Mouse (Mus musculus): Measurements from ENCODE around the gene Hus1. TPM values are rescaled to one million over a fixed set of nuclear protein-coding genes. Genes with fewer than 3 reads are reported as not detected.

The Hus1 gene
- total RNA-seq (2023), result 10 to 100 TPM; 17.4 to 22.7 TPM

GRCm38 (mm10) chr11:9010853-9011339, at the start of gene Hus1:
Gene Hus1 (minus strand): TSS chr11:9011191.

GRCm38 (mm10) chr11:9048703-9049060, 37.7 kb upstream of the Hus1 start, which contains the start of gene Sun3:
Gene Sun3 (minus strand): TSS chr11:9048991.

DNA sequence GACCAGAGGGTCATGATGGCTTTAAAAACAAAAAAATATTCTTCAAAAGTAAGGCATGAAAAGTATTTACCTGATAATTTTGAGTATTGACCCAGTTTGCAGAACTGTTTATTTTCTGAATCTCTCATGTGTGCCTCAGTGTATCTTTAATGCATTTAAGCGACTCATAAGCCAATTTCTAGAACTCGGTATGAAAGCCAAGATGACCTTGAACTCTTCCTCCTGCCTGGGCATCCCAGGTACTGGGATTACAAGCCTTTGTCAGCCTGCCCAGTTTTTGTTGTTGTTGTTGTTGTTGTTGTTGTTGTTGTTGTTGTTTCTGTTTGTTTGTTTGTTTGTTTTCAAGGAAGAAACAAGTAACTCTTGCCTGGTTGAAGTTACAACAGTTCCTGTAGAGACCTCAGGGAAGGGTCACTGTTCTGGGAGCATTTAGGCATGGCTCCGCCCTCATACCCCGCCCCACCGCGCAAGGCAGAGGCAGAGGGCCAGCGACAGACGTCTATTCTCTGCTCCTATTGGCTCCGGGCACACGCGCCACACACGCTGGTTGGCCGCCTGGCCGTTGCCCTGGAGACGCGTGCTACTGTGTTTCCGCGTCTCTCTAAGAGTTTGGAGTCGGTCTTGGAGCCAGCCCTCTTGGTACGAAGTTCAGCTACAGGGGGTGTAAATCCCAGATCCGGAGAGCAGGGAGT, 37.2 kb upstream of the Hus1 start, which contains the start of gene Gm11992:
Gm11992 (plus strand) TSS at position 584 of the 692 bp plus-strand sequence.

GRCm38 (mm10) chr11:8973166-8973565, 37.8 kb downstream of the Hus1 start, which contains the start of gene Pkd1l1:
Gene Pkd1l1 (minus strand): TSS chr11:8973266.

Other genes with a start within 250 kb of the Hus1 start
- under 1 TPM; 0.12 to 0.30 TPM for gene Pkd1l1, start 37.9 kb downstream of the Hus1 start, total RNA-seq (2023)
- gene Gm11992, start 37.4 kb upstream of the Hus1 start, total RNA-seq (2023), result under 1 TPM in 1 of 2 experiments, not detected in 1; 0.23 TPM
- gene Sun3, start 37.8 kb upstream of the Hus1 start, total RNA-seq (2023), result not detected
- gene Upp1, start 106.9 kb upstream of the Hus1 start, total RNA-seq (2023), result not detected
- not detected for gene Abca13, start 180.8 kb upstream of the Hus1 start, total RNA-seq (2023)

Measured in B cell, adult 67 days (primary cell).